Mouse (Mus musculus): ENCODE data around the gene Dazap1.

DNA sequence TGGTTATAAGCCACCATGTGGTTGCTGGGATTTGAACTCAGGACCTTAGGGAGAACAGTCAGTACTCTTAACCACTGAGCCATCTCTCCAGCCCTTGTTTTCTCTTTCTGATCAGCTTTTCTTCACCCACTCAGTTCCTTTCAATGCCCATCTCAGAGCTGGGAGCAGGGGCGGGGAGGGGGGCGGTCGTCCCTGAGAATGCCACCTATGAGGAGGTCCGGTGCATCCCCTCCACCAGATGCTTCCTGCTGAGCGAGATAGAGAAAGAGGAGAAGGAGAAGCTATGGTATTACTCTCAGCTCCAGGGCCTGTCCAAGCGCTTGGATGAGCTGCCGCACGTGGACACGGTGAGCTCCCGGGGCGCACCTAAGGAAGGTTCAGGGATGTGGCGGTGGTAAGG, 43.2 kb downstream of the Dazap1 start:
- no peak for TF ChIP-seq POLR2A (IDR thresholded peaks at IDR 0.05; ENCODE audit: control insufficient read depth in 1 of 2, insufficient read depth in 1 of 2, low read depth in 1 of 2, low read length in 2 of 2, poor library complexity in 1 of 2)
- no peak for TF ChIP-seq MEF2A (IDR thresholded peaks at IDR 0.05; ENCODE audit: extremely low read depth, insufficient replicate concordance, low read depth, low read length, poor library complexity, severe bottlenecking)
- no peak for TF ChIP-seq HCFC1 (IDR thresholded peaks at IDR 0.05; ENCODE audit: low read depth, low read length)
- no peak for TF ChIP-seq CTCF (IDR thresholded peaks at IDR 0.05 in 2 of 3, conservative IDR thresholded peaks at IDR 0.05 in 1 of 3; ENCODE audit: control insufficient read depth in 1 of 3, insufficient read depth in 1 of 3, low read depth in 2 of 3, low read length in 3 of 3, poor library complexity in 1 of 3, severe bottlenecking in 1 of 3)
- TF ChIP-seq MAZ (IDR thresholded peaks at IDR 0.05; ENCODE audit: low read depth, low read length): no peak
- TF ChIP-seq RAD21 (IDR thresholded peaks at IDR 0.05; ENCODE audit: low read depth, low read length): no peak
- no peak for TF ChIP-seq UBTF (IDR thresholded peaks at IDR 0.05; ENCODE audit: borderline replicate concordance, insufficient read depth, low read depth, low read length)
- TF ChIP-seq ZKSCAN1 (IDR thresholded peaks at IDR 0.05; ENCODE audit: low read depth, low read length): no peak
- no peak for TF ChIP-seq RCOR1 (IDR thresholded peaks at IDR 0.05; ENCODE audit: low read depth, low read length)
- no peak for TF ChIP-seq EP300 (IDR thresholded peaks at IDR 0.05; ENCODE audit: low read depth in 1 of 2, low read length in 2 of 2)
- TF ChIP-seq ZC3H11A (IDR thresholded peaks at IDR 0.05; ENCODE audit: low read depth, low read length): no peak
- no peak for TF ChIP-seq E2F4 (IDR thresholded peaks at IDR 0.05; ENCODE audit: borderline replicate concordance, low read depth, low read length)

Measured in MEL (cell line).